Mouse (Mus musculus): Measurements from ENCODE around the gene Lcp2. TPM values are rescaled to one million over a fixed set of nuclear protein-coding genes. Genes with fewer than 3 reads are reported as not detected.

Gene Lcp2
- polyA plus RNA-seq, 1 experiment from 2014 or later = 2.5 TPM

DNA sequence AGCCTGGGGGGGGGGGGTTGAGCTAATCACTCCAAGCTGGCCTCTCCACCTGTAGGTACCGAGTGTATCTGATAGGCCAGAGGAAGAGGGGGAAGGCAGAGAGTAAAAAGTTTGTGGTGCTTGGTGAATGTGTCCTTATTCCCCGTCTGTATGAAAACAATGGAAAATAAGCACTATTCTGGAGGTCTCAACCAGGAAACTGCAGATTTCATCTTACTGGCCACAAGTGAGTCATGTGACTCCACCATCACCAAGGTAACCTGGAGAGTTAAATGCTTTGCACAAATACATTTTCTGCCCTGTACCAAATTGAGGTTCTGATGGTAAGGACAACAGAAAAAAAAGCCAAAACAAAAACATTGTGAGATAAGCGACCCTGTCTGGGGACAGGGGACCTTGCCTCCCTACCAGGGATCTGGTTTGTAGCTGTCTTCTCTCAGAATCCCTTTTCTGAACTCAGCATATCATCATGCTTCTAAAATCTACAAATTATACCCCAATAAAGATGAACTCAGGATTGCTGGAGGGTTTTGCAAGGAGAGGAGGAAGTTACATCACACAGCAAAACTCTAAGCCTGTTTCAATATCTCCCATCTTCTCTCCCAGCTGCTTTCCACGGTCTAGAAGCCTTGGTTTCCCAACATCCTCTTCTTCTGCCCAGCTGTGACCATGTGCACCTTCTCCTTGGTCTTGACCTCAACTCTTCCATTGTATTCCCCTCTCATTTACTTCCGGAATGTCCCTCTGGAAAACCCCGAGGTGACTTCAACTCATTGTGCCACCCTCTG lies 6.5 kb downstream of the Lcp2 start:
- Histone ChIP-seq H3K4me2 (ENCODE audit: low read length) (no peak overlapping the region), H3K27ac (ENCODE audit: low read length) (no peak overlapping the region), H3K4me3 (ENCODE audit: low read depth, low read length) (no peak overlapping the region), H3K9ac (ENCODE audit: low read depth, low read length) (no peak overlapping the region), H3K9me3 (replicated peaks; ENCODE audit: control insufficient read depth, low read length, poor library complexity, severe bottlenecking) (no peaks in the 10 kb centered on the region), H3K4me1 (ENCODE audit: control insufficient read depth, insufficient read depth, low read length) (no peaks in the 10 kb centered on the region), H3K36me3 (ENCODE audit: control insufficient read depth, insufficient read depth, low read length) (no peaks in the 10 kb centered on the region), H3K27me3 (ENCODE audit: control insufficient read depth, insufficient read depth, low read depth, low read length) (no peaks in the 10 kb centered on the region)
- 81% methylated on average over 6 of the region's 6 CpGs for WGBS
- ATAC-seq = no peak

DNA sequence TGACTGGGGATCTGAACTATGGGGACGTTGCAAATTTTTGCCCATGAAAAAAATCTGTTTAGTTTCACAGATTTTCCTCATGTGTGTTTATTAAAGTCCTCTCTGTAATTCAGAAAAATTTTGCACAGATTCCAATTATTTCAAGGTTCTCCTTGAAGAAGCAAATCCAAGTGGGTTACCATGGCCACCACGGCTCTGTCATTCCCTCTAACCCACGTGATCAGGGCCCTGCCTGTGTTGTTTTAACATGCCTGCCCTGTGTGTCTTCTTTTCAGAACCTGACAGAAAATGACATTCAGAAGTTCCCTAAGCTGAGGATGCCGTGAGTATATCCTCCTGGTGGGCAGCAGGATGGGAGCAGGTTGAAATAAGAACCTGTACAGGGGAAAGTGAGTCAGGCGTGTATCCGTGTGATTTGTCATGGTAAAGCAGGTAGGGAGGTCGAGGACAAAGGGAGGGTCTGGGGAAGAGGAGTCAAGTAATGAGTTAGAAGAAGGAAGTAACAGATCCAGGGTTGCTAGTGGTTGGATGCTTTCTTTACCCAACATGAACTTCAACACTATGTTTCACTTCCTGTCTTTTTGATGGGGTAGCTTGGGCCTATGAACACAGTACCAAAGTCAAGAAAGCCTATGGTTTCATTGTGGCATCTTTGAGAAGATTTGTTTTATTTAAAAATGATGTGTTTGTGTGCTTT lies 7.5 kb downstream of the Lcp2 start:
- no peak overlapping the region for H3K4me2 ChIP-seq (ENCODE audit: low read length)
- H3K4me3 ChIP-seq (ENCODE audit: low read depth, low read length) = no peak overlapping the region
- 79% methylated on average over 7 of the region's 7 CpGs for WGBS
- no peaks in the 10 kb centered on the region for H3K4me1 ChIP-seq (ENCODE audit: control insufficient read depth, insufficient read depth, low read length)
- H3K27ac ChIP-seq (ENCODE audit: low read length) = no peak overlapping the region
- H3K36me3 ChIP-seq (ENCODE audit: control insufficient read depth, insufficient read depth, low read length) = no peaks in the 10 kb centered on the region
- no peak for ATAC-seq
- no peak overlapping the region for H3K9ac ChIP-seq (ENCODE audit: low read depth, low read length)
- no peaks in the 10 kb centered on the region for H3K27me3 ChIP-seq (ENCODE audit: control insufficient read depth, insufficient read depth, low read depth, low read length)
- no peaks in the 10 kb centered on the region for H3K9me3 ChIP-seq (replicated peaks; ENCODE audit: control insufficient read depth, low read length, poor library complexity, severe bottlenecking)

- H3K36me3 ChIP-seq (ENCODE audit: control insufficient read depth, insufficient read depth, low read length) = no peaks in the 10 kb centered on the region
- no peak overlapping the region for H3K4me3 ChIP-seq (ENCODE audit: low read depth, low read length)
- H3K4me1 ChIP-seq (ENCODE audit: control insufficient read depth, insufficient read depth, low read length) = no peaks in the 10 kb centered on the region
- no peak for ATAC-seq
- no peaks in the 10 kb centered on the region for H3K27me3 ChIP-seq (ENCODE audit: control insufficient read depth, insufficient read depth, low read depth, low read length)
- H3K27ac ChIP-seq (ENCODE audit: low read length) = no peak overlapping the region
- 95% methylated on average over 1 of the region's 1 CpGs for WGBS
- H3K9ac ChIP-seq (ENCODE audit: low read depth, low read length) = no peak overlapping the region
- no peaks in the 10 kb centered on the region for H3K9me3 ChIP-seq (replicated peaks; ENCODE audit: control insufficient read depth, low read length, poor library complexity, severe bottlenecking)
- no peak overlapping the region for H3K4me2 ChIP-seq (ENCODE audit: low read length)
Measured at GRCm38 (mm10) chr11:34056715-34057114, 10.0 kb downstream of the Lcp2 start.

DNA sequence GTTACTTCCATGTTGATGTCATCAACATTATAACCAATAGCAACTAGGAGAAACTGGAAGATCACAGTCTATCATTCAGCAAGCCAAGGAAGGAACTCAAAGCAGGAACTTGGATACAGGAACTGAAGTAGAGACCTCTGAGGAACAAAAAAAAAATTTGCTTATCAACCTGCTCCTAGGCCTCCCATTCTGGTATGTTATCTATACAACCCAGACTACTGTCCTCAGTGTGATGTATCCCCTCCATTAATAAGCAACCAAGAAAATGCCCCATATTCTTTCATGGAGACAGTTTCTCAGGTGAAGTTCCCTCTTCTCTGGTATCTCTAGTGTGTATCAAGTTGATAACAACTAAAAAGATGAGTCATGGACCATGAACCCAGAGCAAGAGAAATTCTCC lies 11.6 kb downstream of the Lcp2 start:
- Histone ChIP-seq H3K9me3 (replicated peaks; ENCODE audit: control insufficient read depth, low read length, poor library complexity, severe bottlenecking) (no peaks in the 10 kb centered on the region), H3K27ac (ENCODE audit: low read length) (no peak overlapping the region), H3K4me3 (ENCODE audit: low read depth, low read length) (no peak overlapping the region), H3K9ac (ENCODE audit: low read depth, low read length) (no peak overlapping the region), H3K27me3 (ENCODE audit: control insufficient read depth, insufficient read depth, low read depth, low read length) (no peaks in the 10 kb centered on the region), H3K36me3 (ENCODE audit: control insufficient read depth, insufficient read depth, low read length) (no peaks in the 10 kb centered on the region), H3K4me2 (ENCODE audit: low read length) (no peak overlapping the region), H3K4me1 (ENCODE audit: control insufficient read depth, insufficient read depth, low read length) (no peaks in the 10 kb centered on the region)
- no peak for ATAC-seq

GRCm38 (mm10) chr11:34058960-34059359 lies 12.2 kb downstream of the Lcp2 start:
- 90% methylated on average over 6 of the region's 6 CpGs for WGBS
- Histone ChIP-seq H3K9me3 (replicated peaks; ENCODE audit: control insufficient read depth, low read length, poor library complexity, severe bottlenecking) (no peaks in the 10 kb centered on the region), H3K4me2 (ENCODE audit: low read length) (no peak overlapping the region), H3K4me1 (ENCODE audit: control insufficient read depth, insufficient read depth, low read length) (no peaks in the 10 kb centered on the region), H3K9ac (ENCODE audit: low read depth, low read length) (no peak overlapping the region), H3K36me3 (ENCODE audit: control insufficient read depth, insufficient read depth, low read length) (no peaks in the 10 kb centered on the region), H3K4me3 (ENCODE audit: low read depth, low read length) (no peak overlapping the region), H3K27me3 (ENCODE audit: control insufficient read depth, insufficient read depth, low read depth, low read length) (no peaks in the 10 kb centered on the region), H3K27ac (ENCODE audit: low read length) (no peak overlapping the region)
- ATAC-seq = no peak

- no peak overlapping the region for H3K27ac ChIP-seq (ENCODE audit: low read length)
- H3K4me3 ChIP-seq (ENCODE audit: low read depth, low read length) = no peak overlapping the region
- no peaks in the 10 kb centered on the region for H3K36me3 ChIP-seq (ENCODE audit: control insufficient read depth, insufficient read depth, low read length)
- H3K9me3 ChIP-seq (replicated peaks; ENCODE audit: control insufficient read depth, low read length, poor library complexity, severe bottlenecking) = no peaks in the 10 kb centered on the region
- no peak overlapping the region for H3K4me2 ChIP-seq (ENCODE audit: low read length)
- ATAC-seq = peak; percentile 51; the same call in 1 of the 2 replicates
- WGBS = 57% methylated on average over 6 of the region's 6 CpGs
- no peak overlapping the region for H3K9ac ChIP-seq (ENCODE audit: low read depth, low read length)
- H3K4me1 ChIP-seq (ENCODE audit: control insufficient read depth, insufficient read depth, low read length) = no peaks in the 10 kb centered on the region
- H3K27me3 ChIP-seq (ENCODE audit: control insufficient read depth, insufficient read depth, low read depth, low read length) = no peaks in the 10 kb centered on the region
Measured at GRCm38 (mm10) chr11:34061740-34062139, 15.0 kb downstream of the Lcp2 start.

DNA sequence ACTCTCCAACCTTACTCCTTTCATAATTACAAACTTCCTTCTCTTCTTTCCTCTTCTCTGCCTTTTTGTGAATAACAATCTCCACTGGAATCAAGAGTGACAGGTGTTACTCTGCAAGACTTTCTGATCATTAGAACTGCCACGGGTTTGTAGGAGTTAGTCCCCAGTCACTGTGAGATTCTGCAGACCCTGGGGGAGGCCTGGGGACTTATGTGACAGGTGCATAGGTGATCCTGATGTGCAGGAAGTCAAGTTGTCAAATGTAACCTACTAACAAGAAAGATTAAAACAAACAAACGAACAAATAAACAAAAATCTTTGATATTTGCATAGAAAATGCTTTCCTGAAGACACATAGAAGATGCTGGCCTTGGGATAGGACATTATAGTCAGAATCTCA lies 16.5 kb downstream of the Lcp2 start:
- no peaks in the 10 kb centered on the region for H3K9me3 ChIP-seq (replicated peaks; ENCODE audit: control insufficient read depth, low read length, poor library complexity, severe bottlenecking)
- no peak overlapping the region for H3K4me2 ChIP-seq (ENCODE audit: low read length)
- no peaks in the 10 kb centered on the region for H3K4me1 ChIP-seq (ENCODE audit: control insufficient read depth, insufficient read depth, low read length)
- no peaks in the 10 kb centered on the region for H3K27me3 ChIP-seq (ENCODE audit: control insufficient read depth, insufficient read depth, low read depth, low read length)
- ATAC-seq = no peak
- H3K27ac ChIP-seq (ENCODE audit: low read length) = no peak overlapping the region
- WGBS = 69% methylated on average over 2 of the region's 2 CpGs
- no peaks in the 10 kb centered on the region for H3K36me3 ChIP-seq (ENCODE audit: control insufficient read depth, insufficient read depth, low read length)
- H3K9ac ChIP-seq (ENCODE audit: low read depth, low read length) = no peak overlapping the region
- no peak overlapping the region for H3K4me3 ChIP-seq (ENCODE audit: low read depth, low read length)

DNA sequence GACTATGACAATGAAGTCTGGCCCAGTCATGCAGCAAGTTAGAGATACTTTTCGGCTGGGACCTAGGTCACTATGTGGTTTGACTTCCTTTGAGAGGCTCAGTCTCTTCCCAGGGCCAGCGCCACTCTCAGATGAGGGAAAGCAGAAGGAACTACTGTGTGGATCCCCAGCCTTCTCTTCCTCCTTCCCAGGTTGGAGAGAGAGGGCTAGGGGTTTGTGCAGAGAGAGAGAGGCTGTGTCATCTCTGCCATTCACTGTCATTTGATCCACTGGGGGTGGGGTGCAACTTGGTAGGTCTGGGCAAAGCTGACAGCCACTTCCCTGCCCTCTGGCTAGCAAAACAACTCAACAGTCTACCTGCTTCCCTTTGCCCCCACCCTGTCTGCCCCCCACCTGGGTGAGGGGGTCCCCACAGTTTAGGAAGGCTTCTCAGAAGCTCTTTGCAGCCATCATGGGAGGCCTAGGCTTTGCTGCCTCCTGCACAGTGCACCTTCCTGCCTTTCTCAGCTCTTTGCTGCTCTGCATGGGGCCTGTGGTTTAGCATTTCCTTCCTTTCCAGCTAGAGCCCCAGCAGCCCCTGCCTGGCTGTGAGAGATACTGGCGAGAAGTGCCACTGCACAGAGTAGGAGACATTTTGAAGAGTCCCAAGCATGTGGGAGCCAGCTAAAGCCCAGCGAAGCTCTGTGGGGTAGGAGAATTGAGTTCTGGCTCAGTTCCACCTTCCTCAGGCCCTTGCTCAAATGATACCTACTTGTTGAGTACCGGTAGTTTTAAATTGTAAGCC lies 17.2 kb downstream of the Lcp2 start:
- Histone ChIP-seq H3K36me3 (ENCODE audit: control insufficient read depth, insufficient read depth, low read length) (no peaks in the 10 kb centered on the region), H3K4me2 (ENCODE audit: low read length) (no peak overlapping the region), H3K27me3 (ENCODE audit: control insufficient read depth, insufficient read depth, low read depth, low read length) (no peaks in the 10 kb centered on the region), H3K27ac (ENCODE audit: low read length) (no peak overlapping the region), H3K9ac (ENCODE audit: low read depth, low read length) (no peak overlapping the region), H3K4me1 (ENCODE audit: control insufficient read depth, insufficient read depth, low read length) (no peaks in the 10 kb centered on the region), H3K4me3 (ENCODE audit: low read depth, low read length) (no peak overlapping the region), H3K9me3 (replicated peaks; ENCODE audit: control insufficient read depth, low read length, poor library complexity, severe bottlenecking) (no peaks in the 10 kb centered on the region)
- 64% methylated on average over 5 of the region's 5 CpGs for WGBS
- no peak for ATAC-seq

DNA sequence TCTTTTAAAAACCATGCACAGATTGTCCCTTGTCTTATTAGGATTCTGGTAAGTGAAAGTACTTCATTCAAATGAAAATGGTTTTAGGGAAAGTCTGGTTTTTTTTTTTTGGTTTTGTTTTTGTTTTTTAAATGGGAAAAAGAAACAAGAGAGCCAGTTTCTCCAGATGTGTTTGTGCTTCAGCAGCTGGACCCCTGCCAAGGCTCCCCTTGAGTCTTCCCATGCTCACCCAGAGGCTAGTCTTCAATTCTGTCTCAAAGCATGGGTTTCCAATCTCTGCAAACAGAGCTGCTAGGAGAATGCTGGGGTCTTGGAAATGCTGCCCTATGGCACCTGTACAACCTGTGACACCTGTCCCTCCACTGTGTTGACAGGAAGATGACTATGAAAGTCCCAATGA lies 23.9 kb downstream of the Lcp2 start:
- no peaks in the 10 kb centered on the region for H3K27me3 ChIP-seq (ENCODE audit: control insufficient read depth, insufficient read depth, low read depth, low read length)
- H3K4me1 ChIP-seq (ENCODE audit: control insufficient read depth, insufficient read depth, low read length) = no peaks in the 10 kb centered on the region
- no peak overlapping the region for H3K9ac ChIP-seq (ENCODE audit: low read depth, low read length)
- no peak overlapping the region for H3K4me3 ChIP-seq (ENCODE audit: low read depth, low read length)
- H3K4me2 ChIP-seq (ENCODE audit: low read length) = no peak overlapping the region
- H3K36me3 ChIP-seq (ENCODE audit: control insufficient read depth, insufficient read depth, low read length) = no peaks in the 10 kb centered on the region
- no peaks in the 10 kb centered on the region for H3K9me3 ChIP-seq (replicated peaks; ENCODE audit: control insufficient read depth, low read length, poor library complexity, severe bottlenecking)
- no peak for ATAC-seq
- no peak overlapping the region for H3K27ac ChIP-seq (ENCODE audit: low read length)
